Mouse (Mus musculus) ES-Bruce4 (cell line): ENCODE data around the gene Ano1.

Experiments used
- CTCF ChIP-seq: IDR thresholded peaks from one replicate; pipeline ENCODE4 v1.8.1; 2011; ENCODE audit warnings: low read depth, low read length
- EP300 ChIP-seq: IDR thresholded peaks from 2 replicates; pipeline ENCODE4 v1.6.1; 2011; ENCODE audit warnings: low read depth, low read length; ENCODE audit not compliant: insufficient read depth
- POLR2A ChIP-seq: IDR thresholded peaks from one replicate; pipeline ENCODE4 v1.8.1; 2011; ENCODE audit warnings: low read length; ENCODE audit not compliant: insufficient read depth

GRCm38 (mm10) chr7:144628334-144628915 is 123.3 kb downstream of the Ano1 start:
- TF ChIP-seq CTCF = no peak
- no peak for TF ChIP-seq POLR2A
- TF ChIP-seq EP300 = no peak
